Mouse (Mus musculus) mature B cell (primary cell): ENCODE data around the gene P3h4.

Source experiments
- in situ Hi-C: fragments of 300-500 bp; cut with MboI; formaldehyde crosslinking; loops from 2 replicates; pipeline ENCODE4 v1.14.3; 2019

The P3h4 gene

DNA sequence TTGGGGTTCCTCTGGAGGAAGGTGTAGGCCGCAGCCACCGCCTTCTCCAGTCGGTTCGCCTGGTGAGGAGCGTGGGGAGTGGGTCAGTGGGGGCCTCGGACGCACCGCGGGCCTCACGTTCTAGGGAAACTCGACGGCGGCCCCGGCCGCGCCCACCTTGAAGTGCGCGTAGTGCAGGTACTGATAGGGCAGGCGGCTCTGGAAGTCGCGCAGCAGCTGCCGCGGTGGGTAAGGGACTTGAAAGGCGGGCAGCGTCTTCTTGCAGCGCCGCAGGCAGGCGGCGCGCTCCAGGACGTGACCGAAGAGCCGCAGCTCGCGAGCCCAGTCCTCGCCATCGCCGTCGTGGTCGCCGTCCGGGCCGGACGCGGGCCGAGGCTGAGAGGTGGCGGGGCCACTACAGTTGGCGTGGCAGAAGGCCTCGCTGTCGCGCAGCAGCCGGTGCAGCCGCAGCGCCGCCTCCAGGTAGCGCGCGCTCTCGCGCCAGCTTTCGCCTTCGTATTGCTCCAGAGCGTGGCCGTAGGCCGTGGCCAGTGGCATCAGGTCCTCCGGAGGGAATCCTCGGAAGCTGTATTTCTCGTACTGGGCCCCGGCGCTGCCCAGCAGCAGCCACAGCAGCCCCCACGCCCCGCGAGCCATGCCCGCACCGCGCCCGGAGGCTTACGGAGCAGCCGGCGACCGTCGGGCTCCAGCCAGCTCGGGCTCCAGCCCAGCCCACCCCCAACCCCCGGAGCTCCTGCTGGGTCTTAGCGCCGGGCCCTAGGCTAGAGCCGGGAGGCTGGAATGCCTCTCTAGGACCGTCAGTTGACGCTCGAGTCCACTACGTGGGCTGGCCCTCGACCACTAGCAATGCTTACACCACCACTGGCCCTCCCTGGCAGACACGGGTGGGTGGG lies at the start of gene P3h4:
Gene P3h4 (minus strand): TSS at position 816 of the 893 bp plus-strand sequence.
- in situ Hi-C loops = no loop called here

DNA sequence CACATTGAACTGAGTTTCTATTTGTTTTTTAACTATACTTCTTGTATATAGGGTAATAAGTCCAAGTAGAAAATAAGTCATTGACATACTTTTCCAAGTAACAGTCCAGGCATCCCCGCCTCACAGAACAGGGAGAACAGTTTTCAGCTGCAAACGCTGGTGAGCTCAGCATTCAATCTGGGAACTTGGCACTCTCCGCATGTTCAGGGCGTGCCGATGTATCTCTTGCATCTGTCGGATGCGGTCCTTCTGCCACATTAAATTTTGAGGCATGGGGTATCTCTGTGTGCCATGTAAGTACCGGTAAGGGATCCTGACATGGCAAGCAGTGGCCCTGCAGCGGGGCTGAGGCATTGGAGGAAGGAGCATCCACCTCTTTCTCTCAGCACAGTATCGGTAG lies 48.1 kb upstream of the P3h4 start:
- in situ Hi-C loops = no loop called here

DNA sequence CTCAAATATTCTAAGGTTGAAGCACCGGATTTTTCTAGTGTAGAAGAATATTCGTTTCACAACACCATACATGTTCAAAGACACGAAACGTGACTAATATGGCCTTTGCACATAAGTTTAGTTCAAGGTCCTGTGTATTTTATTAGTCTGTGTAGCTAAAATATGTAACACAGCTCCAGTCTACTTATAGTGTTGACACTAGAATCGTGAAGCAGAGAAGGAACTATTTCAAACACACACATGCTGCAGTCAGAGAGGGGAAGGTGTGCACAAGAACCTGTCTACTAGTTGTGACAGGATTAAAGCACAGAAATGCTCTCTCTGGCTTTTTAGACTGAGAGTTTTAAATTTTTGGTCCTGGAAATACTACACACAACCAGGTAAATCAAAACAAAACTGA lies 43.1 kb upstream of the P3h4 start:
- in situ Hi-C loops = no loop called here

DNA sequence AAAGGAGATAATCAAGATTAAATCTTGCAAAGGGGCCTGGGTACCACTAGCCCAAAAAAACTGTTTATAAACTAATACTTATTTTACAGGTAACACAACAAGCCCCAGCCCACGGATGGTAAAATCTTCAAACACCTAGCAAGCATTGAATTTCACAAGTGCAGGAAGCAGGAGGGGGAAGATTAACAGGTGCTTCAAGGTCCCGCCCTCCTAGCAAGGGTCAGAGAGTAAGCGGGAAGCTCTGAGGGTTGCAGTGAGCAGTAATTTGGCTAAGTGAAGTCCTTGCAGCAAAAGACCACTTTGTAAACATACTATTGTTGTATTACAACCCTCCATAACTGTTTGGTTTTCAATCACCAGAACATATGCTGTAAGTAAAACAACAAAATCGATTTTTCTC lies 42.6 kb upstream of the P3h4 start:
- in situ Hi-C loops = no loop called here

DNA sequence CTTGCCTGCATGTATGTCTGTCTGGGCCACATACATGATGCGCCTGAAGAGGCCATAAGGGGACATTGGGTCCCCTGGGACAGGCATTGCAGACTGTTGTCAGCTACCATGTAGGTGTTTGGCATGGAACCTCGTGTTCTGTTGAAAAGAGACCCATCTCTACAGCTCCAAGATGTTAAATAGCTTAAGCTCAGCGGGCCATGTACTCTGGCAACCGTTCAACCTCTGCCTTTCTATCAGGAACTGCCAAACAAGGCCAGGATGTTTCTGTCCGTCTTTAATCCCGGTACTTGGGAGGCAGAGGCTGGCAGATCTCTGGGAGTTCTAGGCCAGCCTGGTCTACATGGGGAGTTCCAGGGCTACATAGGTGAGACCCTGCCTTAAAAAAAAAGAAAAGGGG lies 28.0 kb upstream of the P3h4 start:
- in situ Hi-C loops = no loop called here

DNA sequence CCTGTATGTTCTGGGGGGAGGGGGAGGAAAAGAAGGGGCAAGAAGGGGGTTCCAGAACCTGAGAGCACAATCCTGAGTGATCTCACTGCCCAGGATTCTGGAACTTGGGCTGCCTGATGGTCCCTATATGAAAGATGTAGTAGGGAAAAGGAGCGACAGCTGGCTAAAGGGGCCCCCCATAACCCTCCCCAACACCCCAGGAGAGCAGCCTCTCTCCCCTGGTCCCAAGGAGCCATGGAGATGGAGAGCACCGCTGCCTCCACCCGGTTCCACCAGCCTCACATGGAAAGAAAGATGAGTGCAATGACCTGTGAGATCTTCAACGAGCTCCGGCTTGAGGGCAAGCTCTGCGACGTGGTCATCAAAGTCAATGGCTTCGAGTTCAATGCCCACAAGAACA lies 27.2 kb upstream of the P3h4 start, which contains the start of the genes Nt5c3b and Klhl10:
Gene Nt5c3b (minus strand): TSS at position 12 of the 400 bp plus-strand sequence.
Gene Klhl10 (plus strand): TSS at position 121 of the 400 bp plus-strand sequence.
- in situ Hi-C loops = no loop called here

DNA sequence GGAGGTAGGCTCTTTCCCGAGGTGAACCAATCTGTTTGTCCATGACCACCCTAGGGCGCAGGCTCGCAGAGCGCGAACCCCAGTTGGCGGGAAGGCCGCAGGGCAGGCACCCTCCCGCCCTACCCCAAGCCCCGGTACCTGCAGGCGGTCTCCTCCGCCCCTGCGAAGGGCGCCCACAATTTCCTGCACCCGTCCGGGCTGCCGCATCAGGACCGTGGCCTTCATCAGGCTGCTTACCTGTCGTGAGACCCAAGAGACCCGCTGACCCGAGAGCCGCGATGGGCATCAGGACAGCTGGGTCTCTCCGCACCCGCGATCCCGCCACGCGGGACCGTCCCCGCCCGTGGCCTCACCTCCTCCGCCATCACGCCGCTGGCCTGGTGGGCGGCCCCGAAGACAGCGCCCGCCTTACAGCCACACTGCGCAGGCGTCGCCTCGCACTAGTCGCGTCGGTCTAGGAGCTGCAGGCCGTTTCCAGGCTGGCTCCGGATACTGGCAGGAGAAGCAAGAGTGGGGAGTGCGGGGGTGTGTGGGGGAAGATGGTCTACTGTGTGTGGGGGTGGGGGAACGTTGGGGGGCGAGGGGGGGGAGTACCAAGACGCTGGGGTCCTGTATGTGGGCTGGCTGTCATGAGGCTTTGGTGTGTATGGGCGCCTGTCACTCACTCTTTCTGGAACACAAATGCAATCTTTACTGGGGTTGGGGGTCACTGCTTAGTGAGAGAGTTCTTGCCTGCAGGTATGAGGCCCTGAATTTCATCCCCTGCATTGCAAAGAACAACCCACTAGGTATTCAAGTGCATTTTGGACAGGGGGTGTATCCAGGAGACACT lies 26.3 kb upstream of the P3h4 start:
- in situ Hi-C loops = no loop called here

DNA sequence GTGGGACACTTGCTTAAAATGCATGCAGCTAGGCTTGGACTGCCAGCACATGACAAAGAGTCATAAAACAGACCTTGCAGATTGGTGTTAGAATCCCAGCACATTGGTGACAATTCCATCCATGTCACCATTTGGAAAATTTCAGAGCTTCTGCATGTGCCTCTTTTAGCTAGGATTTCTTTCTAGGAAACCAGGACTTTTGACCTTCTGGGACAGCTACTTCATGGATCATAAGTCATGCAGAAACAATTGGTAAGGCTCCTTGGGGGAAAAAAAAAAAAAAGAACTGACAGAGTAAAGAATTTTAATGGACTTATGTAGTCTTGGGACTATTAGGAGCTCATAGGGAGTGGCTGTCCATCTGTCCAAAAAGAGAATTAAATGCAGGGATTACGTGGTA lies 23.3 kb upstream of the P3h4 start:
- in situ Hi-C loops = no loop called here

DNA sequence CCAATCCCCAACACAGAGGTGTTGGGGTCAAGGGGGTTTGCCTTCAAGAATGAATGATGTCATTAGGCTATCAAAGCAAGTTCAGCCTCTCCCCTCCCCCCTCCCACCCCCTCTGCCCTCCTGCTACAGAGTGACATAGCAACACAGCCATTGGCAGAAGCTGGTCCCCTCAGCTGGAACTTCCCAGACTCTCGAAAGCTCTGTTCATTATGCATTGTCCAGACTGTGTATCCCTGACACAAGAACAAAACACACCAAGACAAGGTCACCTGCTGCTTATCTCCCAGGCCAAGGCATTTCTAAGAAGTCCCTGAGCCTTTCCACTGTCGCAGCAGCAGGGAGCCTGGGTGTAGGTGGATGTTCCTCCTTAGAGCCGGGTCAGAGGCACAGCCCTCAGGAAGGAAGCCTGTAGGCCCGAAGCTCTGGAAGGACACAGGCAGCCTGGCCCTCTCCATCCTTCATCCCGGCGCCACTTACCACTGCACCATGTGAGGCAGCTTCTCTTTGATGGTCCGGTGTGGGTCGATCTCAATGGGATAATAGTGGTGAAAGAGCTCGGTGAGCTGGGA lies 21.1 kb upstream of the P3h4 start:
- in situ Hi-C loops = no loop called here

DNA sequence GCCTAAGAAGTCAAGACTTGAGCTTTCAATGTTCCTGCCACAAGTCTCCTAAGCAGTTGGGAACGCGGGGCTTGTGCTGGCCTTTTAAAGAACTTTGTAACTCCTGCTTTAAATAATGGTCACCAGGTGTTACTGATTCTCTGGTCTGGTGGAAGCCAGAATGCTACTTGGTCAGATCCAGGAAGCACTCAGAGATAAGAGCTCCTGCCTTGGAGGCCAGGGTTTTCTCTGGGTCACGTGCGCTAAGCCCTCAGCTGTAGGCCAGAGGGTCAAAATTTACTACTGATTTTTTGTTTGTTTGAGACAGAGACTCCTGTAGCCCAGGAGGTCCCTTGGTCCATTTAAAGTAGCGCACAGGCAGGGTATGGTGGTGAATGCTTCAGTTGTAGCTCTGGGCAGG lies 17.4 kb upstream of the P3h4 start:
- in situ Hi-C loops = no loop called here

DNA sequence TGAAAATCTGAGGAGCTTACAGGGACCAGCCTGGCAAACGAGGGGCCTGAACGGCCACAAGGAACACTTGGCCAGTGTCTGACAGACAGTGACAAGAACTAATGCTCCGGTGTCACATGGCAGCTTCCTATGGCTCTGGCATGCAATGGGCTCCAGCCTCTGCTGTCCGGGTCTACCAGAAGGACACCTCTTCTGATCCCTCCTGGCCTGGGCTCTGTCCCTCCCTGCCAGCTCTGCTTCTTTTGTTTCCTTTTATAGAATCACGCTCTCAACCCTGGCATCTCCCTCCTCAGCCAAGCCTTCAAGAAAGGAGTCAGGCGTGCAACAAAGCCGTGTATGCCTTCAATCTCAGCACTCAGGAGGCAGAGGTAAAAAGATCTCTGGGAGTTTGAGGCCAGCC lies 15.4 kb upstream of the P3h4 start:
- in situ Hi-C loops = no loop called here

DNA sequence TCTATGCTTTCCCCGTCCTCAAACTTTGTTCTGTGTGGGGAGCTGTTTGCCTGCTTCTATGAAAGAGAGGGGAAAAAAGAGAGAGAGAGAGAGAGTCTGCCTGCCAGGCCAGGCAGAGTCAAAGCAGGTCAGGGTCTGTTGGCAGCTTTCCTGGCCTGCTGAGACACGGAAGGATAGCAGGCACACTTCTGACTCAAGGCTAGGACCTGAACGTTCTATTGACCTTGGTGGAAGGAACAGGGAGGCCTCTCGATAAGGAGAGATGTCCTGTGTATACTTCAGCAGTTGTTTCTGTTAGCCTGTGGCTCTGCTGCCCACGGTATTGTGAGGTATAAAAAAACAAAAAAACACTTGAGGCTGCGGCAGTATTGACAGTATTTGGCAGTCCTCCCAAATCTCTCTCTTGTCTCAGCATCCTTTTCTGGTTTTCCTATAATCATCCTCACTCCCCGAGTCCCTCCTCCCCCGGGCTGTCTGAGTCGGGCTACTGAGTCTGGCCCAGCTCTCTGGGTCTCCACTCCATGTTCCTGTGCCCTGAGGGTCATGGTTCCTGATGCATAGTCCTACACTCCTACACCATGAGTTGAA lies 14.1 kb upstream of the P3h4 start:
- in situ Hi-C loops = no loop called here

DNA sequence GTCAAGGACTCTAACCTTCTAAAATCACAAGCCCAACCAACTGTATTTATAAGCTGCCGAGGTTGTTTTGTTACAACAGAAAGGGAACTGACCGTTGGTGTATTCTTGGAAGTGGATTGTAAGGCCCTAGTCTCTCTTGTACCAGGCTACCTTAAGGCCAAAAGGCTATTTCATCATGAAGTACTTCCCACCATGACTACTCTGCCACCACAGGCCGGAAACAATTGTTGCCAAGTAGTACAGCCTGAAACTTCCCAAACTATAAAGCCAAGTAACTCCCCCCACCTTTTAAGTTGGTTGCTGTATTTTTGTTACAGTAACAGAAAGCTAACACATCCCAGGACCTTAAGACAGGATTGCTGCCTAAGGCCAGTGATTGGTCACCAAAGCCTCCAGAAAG lies 12.2 kb upstream of the P3h4 start:
- in situ Hi-C loops = no loop called here

DNA sequence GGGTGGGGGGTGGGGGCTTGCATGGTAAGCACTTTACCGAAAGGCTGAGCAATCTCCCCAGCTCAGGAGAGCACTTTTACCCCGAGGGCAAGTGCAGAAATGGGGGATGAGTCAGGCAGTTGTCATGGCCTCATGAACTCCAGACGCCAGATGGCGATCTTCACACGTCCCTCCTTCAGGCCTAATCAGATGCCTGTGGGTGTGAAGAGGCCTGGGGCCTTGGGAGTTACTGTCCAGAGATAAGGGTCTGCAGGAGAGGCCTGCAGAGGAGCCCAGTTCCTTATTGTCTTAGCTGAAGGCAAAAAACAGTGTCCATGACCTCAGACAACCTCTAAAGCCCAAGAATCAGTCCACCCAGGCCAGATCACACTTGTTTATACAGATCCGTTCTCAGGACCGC lies 11.2 kb upstream of the P3h4 start:
- in situ Hi-C loops = no loop called here

DNA sequence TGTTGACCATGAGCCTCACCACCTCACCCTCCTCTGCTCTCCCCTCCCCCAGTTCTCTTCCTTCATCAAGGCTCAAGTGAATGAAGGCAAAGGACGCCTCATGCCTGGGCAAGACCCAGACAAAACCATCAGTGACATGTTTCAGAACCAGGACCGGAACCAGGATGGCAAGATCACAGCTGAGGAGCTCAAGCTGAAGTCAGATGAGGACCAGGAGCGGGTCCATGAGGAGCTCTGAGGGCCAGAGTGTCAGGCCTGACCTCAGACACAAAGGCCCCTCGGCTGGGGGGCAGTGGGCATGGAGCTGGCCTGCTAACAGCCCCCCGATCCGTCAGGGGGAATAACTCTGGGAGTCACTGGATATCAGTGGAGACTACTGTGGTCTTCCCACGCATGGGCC lies 9.2 kb upstream of the P3h4 start:
- in situ Hi-C loops = no loop called here

DNA sequence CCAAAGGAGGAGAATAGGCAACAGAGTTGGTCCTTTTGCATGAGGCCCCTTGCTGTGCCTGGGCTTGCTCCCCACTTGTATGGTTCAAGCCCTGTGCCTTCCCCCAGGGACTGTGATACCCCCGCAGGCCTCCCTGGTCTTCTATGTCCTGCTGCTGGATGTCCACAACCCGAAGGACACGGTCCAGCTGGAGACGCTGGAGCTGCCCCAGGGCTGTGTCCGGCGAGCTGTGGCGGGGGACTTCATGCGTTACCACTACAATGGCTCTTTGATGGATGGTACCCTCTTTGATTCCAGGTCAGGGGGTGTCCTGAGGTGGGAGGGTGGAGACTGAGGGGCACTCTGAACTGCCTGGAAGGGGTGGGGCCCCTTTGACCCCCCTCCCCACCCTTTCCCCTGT lies 6.9 kb upstream of the P3h4 start:
- in situ Hi-C loops = no loop called here

DNA sequence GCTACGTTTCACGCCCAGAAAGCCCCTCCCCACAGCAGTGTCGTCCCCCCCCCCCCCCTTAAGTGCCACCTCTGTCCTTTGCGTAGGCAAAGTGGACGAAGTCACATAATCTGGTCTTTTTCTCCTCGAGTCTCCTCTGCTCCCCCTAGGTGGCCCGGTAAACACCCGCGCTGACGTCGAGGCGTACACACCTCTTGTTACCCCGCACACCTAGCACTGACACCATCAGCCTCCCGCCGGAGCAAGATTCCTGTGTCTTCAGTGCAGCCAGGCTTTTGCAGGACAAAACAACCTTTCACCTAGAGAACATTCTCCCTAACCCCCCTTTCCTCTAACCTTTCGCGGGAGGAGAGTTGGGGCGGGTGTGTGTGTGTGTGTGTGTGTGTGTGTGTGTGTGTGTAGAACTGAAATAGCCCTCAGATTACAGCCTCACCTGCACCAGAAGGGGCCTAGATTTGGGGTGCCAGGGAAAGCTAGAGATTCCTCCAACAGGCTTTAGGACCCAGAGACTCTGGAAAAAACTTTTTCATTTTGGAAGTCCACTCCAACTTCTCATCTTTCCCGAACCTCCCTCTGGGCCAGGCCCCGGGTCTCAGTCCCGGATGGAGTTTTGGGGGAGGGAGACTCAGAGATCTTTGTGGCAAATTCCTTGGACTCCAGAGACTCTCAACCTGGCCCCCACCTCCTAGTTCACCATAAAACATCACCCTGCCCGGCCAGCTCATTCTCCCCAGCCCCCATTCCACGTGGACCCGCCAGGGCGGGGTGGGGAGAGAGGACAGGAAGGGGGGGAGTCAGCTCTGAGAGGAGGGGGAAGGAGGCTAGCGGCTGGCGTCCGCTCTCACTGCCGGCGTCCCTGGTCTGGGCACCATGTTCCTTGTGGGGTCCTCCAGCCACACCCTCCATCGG lies 532 bp upstream of the P3h4 start, which contains the start of gene Fkbp10:
Gene Fkbp10 (plus strand): TSS at position 784 of the 909 bp plus-strand sequence.
- in situ Hi-C loops = no loop called here

DNA sequence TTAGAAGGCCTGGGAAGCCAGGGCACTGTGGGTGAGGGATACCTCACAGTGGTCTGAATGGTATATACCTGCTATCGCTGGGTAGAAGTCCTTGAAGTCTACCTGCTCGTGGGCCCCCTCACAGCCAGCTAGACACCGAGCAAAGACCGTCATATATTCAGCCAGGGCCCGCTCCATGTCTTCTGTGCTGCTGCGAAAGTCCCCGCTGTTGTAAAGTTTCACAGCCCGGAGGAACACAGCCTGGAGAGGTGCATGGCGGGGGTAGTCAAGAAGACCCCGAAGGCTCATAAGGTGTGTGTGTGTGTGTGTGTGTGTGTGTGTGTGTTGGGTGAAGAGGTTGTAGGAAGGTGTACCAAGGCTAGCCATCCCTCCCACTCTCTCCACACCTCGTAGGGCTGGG lies 1.1 kb downstream of the P3h4 start:
- in situ Hi-C loops = no loop called here

DNA sequence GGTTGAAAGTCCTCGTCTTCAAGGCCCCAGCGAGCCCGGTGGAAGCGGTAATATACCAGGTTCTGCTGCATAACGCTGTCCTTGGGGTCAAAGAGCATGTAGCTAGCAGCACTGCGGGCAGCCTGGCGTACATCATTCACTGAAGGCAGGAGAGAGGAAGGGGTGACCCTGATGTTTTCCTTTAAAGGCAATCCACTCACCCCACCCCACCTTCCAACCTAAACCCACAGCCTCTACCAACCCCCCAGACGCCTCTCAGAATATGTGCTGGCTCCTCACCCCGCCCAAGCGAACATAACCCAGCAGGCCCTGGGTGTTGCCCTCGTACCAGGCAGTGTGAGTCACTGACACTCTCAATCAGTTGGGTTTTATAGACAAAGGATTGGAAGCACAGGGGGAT lies 2.9 kb downstream of the P3h4 start:
- in situ Hi-C loops = no loop called here

DNA sequence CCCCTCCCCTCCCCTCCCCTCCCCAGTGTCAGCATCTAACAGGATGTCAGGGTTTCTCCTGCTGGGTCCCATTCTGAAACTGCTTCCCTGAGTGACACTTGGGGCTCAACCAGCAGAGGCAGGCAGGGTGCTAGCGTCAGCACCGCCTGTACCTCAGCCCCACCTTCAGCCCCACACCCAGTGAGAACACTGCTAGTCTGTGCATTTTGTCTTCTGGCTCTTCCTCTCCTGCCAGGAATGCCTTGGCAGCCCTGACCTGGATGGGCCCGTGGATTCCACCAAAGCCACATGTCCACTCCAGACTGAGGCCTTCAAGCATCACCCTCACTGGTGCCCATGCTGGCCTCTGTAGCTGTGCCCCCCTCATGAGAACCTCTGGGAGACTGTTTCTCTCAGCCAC lies 5.0 kb downstream of the P3h4 start:
- in situ Hi-C loops = no loop called here

DNA sequence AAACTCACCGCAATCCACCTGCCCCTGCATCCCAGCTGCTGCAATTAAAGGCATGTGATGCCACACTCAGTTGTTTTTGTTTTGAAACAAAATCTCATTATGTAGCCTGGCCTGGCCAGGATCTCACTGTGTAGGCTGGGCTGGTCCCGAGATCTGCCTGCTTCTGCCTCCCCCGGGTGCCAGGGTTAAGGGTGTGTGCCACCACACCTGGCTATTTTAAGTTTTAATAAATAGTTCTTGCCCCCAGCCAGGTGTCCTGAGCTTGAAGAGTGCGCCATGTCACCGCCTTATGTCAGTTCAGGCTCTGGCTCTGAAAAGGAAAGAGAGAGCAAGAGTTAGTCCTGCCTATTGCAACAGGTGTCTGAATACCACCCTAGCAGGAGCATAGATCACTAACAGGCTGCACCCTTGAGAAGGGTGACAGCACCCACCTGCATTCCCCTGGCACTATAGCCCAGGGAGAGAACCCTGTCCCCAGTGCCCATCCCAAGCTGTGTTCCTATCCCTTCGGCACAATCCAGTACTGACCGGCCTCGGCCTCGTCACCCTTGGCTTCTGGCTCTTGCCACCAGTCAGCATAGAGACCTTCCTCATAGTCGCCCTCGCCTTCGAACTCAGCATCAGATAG lies 5.7 kb downstream of the P3h4 start:
- in situ Hi-C loops = no loop called here
